Mouse (Mus musculus): ENCODE results near the gene Tatdn2.

Tatdn2 gene

DNA sequence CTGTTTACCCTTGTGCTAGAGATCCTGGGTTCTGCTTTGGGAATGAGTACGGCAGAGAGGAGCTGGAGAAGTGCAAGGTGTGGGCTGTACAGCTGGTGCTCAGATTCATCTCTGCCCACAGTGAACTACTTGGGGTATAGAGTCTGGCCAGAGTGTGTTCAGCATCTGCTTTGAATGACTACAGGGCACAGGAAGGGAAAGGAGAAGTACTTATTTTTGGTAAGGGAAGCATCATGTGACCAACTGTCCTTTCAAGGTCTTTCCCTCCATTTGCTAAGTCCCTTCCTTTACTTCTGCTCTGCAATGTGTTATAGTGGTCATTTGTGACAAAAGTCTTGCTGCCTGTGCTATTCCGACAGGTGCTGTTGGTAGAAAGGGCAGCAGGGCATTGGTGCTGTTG is 17.4 kb downstream of the Tatdn2 start:
- DNase-seq (ENCODE audit: low spot score) = no peak

DNA sequence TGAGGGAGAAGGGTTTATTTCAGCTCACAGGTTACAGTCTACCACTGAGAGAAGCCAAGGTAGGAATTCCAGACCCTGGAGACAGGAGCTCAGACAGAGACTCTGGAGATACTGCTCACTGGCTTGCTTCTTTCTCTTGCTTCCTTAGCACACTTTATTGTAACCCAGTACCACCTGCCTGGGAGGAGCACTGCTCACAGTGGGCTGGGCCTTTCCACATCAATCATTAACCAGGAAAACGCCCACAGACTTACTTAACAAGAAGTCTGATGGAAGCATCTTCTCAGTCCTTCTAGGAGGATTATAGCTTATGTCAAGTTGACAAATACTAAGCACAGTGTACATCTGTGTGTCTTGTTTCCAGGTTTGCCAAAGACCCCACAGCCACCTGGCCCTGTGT is 17.9 kb downstream of the Tatdn2 start:
- no peak for DNase-seq (ENCODE audit: low spot score)

DNA sequence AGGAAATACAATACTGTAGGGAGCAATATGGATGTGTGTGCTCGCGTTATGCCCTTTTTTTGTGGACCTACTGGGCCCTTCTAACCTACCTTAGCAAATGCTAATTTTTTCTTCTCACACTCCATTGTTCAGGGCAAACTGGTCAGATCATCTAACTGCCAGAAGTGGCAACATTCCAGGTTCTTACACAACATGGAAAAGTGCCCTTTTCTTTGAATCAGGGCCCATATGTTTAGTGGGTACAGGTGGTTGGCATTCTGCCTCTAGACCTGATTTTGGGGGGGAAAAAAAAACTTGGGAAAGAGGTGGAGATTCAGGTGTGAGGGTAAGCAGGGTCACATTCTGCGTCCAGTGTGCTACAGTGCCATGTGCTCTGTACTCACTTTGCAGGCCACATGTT is 20.7 kb downstream of the Tatdn2 start:
- no peak for DNase-seq (ENCODE audit: low spot score)

DNA sequence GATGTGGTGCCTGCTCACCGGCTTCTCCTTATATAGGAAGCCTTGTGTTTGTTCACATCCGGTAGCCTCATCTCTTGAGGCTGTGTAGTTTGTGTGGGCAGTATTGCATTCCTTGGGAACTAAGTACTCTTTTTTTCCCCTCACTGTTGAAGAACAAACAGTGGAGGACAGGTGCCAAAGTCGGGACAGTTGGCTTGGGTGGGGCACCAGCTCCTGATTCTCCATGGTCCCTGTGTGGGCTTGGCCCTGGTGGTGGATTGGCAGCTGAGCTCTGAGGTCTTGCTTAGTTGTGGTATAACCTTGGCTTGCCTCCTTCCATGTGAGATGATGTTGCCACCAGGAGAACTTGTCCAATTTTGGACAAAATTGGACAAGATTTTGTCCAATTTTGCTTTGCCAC is 23.0 kb downstream of the Tatdn2 start, which contains the start of gene Ghrl:
Gene Ghrl, minus strand, starts transcription at position 3 of the 400 bp plus-strand sequence.
- no peak for DNase-seq (ENCODE audit: low spot score)

DNA sequence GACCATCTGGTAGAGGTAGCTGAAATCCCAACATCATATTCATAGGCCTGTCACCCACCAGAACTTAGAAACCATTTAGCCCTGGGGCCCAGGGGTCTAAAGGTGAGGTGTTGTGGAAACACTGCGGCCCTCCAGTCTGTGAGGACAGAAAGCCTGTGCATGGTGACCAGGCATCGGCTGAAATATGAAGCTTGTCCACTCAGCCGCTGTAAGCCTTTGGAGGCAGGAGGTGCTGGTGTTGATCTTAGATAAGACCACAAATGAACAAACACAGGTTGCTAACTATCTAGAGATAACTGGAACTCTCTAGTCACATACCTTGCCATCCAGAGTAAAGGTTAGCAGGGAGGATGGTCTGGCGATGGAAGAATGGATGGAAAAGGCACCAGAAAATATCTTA is 24.2 kb downstream of the Tatdn2 start:
- no peak for DNase-seq (ENCODE audit: low spot score)

DNA sequence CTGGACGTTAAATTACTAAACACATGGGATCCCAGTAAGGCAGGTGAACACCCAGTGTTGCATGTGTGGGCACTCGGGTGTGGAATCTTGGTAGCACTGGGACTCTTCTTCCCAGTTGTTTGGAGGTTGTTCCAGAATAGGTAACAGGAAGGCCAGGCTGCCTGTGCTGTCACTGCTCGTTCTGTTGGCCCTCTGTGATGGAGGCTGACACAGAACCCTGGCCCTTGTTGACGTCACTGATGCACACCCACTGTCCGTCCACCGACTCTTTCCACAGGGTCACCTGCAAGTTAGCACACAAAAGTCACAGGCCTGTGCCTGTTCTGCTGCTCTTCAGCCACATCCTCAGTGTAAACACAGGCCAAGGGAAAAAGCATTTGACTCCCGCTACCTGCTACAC is 31.3 kb downstream of the Tatdn2 start:
- no peak for DNase-seq (ENCODE audit: low spot score)

DNA sequence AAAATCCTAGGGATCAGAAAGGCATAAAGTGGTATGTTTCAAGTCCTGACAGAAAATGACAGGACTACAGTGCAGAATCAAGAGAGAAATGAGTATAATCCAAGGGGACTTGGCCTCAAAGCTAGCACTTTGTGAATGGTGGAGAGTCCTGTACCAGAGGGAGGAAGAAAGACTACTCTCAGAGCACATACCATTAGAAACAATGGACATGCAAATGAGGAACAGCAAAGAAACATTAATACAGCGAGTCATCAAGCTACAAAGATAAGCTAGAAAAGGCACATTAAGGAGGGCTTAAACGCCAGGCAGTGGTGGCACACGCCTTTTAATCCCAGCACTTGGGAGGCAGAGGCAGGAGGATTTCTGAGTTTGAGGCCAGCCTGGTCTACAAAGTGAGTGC is 34.4 kb downstream of the Tatdn2 start:
- no peak for DNase-seq (ENCODE audit: low spot score)

DNA sequence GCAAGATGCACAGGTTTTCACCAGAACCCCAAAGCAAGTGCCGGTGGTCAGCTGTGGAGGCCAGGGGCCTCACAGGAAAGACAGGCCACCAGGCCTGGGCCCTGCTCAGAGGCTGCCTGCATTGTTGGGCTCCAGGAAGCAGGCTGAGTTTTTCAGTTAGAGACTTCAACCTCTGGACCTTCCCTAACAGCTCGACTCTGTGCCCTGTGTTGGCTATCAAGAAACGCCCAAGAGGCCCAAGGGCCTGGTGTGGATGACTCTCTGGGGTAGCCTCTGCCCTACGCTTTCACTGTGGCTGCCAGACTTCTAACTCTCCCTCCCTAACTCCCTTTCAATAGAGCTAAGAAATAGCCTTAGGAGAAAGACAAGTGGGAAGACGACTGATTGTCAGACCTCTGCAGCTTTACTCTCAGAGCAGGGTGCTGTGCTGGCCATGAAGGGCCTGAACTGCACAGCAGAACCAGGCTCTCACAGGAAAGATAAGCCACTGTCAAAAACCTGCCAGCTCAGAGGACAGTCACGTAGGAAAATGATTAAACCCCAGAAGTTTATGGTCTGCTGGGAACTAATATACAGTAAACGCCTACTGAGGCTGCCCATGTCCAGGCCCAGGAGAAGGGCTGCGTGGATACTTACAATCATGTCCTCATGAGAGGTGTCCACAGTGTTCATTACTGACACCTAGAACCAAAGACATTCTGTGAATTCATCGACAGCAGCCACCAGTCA is 40.6 kb downstream of the Tatdn2 start:
- DNase-seq (ENCODE audit: low spot score) = no peak

DNA sequence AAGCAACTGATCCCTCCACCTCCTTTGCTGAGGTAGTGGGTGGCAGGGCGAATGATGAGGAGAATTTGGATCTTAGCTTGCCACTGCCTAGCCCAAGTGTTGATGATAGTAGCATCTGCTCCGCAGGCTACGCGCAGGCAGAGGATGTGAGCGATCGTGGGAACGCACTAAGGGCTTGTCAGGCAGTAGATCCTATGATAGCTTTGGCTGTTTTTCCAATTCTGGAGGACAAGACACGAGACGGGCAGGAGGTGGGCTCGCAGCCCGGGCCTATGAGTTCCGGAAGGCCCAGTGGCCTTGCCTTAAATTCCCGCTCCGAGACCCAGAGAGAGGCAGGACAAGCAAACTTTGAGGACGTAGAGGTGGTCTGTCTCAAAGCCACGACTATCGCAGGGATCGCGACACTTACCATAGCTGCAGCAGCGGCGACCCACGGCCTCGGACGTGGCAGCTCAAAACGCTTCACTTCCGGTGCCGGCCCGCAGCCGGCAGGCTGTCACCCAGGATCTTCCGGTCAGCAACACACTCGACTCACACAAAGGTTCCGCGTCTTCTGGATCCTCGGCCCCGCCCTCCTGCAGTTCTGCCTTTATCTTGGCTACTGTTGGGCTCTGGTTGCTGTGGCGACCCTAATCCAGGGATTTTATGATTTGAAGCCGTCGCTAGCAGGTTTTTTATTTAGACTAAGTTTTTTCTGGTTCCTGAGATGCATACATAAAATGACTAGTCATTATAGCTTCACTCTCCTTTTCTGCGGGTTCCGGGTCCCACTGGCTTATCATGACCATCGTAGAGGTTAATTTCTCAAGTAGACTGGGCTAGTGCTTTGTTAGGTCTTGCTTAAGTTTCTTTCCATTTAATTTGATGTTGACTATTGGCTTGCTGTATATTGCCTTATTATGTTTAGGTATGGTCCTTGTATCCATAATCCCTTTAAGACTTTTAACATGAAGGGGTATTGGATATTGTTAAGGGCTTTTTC is 43.7 kb downstream of the Tatdn2 start, which contains the start of gene Sec13:
Gene Sec13, minus strand, starts transcription at position 508 of the 982 bp plus-strand sequence.
- peak; percentile 86 for DNase-seq (ENCODE audit: low spot score)

DNA sequence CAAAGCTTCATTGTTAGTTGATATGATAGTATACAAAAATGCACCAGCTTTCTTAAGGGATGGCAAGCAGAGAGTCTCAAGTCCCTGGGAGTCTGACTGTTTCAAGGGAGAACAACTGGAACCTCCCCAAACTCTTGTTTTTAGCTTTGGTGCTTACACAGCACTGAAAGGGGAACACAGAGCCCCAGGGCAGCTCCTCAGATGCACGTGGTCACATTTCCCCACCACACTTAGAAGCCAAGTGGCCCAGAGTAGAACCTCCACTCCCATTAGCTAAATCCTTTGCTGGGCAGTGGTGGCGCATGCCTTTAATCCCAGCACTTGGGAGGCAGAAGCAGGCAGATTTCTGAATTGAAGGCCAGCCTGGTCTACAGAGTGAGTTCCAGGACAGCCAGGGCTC is 44.6 kb downstream of the Tatdn2 start:
- no peak for DNase-seq (ENCODE audit: low spot score)

DNA sequence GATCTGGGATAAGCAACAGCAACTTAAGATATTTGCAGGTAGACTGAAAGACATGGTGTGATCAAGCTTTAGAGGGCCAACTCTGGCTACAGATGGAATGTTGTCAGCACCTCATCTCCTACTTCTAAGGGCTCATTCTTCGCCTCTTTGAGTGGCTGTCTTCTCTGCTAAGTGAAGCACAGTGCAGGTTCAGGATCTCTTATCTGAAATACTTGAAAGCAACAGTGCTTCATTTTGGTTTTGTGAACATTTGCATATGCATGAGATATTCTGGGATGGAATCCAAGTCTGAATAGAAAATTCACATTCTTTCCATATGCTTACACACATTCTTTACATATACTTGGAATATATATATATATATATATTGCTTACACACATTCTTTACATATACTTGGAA is 45.5 kb downstream of the Tatdn2 start:
- no peak for DNase-seq (ENCODE audit: low spot score)

DNA sequence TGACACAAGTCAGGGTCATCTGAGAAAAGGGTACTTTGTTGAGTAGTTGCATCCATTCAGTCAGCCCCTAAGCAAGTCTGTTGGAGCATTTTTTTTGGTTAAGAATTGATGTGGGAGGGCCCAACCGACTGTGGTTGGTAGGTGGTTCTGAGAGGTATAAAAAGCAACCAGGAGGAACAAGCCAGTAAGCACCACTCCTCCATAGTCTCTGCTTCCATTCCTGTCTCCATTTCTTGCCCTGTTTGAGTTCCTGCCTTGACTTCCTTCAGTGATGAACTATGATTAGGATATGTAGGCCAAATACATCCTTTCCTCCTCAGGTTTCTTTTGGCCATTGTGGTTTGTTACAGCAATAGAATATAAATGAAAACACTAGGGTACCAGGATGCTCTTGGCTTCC is 46.3 kb downstream of the Tatdn2 start:
- no peak for DNase-seq (ENCODE audit: low spot score)

DNA sequence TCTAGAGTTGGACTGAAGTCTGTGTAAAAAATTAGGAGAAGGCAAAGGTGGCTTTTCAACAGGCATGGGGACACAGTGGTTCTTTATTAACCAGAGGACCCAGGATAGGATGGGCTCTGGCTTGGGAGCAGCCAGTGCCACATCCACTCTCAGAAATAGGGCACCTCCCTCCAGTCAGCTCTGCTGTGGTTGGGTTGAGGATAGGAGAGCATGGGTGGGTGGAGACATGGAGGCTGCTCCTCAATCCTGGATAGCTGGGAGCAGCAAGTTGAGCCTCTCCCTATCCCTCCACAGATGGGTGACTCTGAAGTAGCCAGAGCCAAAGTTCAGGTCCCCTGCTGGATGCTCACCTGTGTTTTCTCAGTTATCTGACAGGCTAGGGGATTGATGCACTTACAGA is 48.3 kb downstream of the Tatdn2 start:
- DNase-seq (ENCODE audit: low spot score) = no peak

DNA sequence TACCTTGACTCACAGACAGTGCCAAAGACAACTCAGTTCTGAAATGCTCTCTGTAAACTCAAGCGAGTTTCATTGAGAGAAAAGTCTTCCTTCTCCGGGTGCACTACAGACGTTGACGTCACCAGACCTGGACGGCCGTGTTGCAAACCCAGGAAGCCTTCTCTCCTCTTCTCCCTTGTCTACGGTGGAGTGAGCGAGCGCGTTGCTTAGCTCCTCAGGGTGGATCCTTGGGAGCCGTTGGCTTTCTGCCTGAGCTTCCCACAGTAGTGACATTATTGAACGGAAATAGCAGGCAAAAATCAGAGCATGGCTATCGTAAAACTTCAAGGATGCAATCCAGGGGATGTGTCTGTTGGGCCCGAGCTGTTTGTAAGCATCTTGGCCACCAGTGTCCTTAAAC is 50.4 kb downstream of the Tatdn2 start:
- no peak for DNase-seq (ENCODE audit: low spot score)

DNA sequence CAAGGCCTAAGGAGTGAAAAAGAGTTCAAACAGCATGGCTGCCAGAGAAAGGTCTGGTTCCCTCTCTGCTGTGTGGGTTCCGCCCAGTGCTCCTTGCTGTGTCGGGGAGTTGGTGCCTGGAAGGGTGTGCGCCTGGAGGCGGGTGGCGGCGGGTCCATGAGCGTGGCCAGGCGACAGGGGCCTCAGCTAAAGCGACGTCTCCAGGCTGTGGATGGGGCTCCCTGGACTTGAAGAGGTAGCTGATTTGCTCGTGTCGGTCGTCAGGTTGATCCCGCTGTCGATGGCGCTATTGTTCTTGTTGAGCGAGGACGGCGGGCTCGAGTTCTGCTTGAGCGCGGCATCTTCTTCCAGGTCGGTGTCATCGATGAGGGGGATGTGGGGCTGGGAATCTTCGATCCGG is 51.5 kb downstream of the Tatdn2 start:
- no peak for DNase-seq (ENCODE audit: low spot score)

DNA sequence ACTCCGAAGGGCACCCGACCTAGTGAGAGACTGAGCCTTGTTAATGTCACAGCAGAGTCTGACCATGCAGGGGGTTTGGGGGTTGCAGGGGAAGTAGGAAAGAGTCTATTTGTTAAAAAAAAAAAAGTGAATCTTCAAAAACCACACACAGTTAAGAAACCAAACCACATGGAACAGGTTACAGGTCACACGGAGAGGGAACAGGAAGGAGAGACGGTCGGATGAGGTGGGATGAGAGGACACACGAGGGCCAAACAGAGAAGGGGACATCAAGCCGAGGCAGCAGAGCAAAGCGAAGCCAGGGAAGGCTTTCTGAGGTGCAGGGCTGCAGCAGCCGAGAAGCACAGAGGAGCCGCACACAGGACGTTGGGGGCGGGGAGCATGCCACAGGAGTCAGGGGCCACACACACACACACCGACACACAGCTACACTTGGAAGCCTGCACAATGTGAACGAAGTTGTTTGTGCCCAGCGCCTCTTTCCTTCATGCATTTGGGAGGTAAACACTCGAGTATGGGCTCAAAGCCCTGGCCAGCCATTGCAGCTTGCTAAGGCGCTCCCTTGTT is 52.4 kb downstream of the Tatdn2 start:
- no peak for DNase-seq (ENCODE audit: low spot score)

Data from urinary bladder, postnatal 14 days (tissue).